Mouse (Mus musculus): ENCODE data around the gene Dgki. TPM values are rescaled to one million over a fixed set of nuclear protein-coding genes. Genes with fewer than 3 reads are reported as not detected.

Dgki gene
- 10 to 100 TPM; 60.3 to 63.2 TPM for total RNA-seq (2021)

- DNase-seq (ENCODE audit: extremely low spot score in 1 of 2, low spot score in 2 of 2) = peak; percentile 88
- intact Hi-C loops (cut with DNase I) = loop anchor here (5.0 kb wide), 2 partner anchors 57 to 202 kb away; no protein-coding TSS in a partner anchor
These were observed at the start of gene Dgki for GRCm38 (mm10) chr6:37299562-37300390. Gene Dgki, minus strand, starts transcription at chr6:37300184.

DNA sequence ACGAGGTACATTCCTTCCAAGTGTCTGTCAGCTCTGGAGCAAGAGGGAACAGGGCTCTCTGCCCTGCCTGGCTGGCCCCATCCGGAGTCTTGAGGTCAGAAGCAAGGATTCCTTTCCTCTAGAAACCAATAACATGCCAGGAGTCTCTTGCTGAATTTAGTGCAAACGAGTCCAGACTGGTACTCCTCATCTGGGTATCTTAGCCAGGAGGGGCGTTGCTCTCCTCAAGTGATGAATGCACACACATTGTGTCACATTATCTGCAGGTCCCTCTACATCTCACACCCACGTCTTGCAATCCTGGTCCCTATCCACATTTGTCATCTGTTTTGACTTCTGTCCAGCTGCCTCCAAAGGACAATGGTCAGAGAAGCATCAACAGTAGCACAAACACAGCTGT is 47.6 kb upstream of the Dgki start:
- DNase-seq (ENCODE audit: extremely low spot score in 1 of 2, low spot score in 2 of 2) = no peak
- intact Hi-C loops (cut with DNase I) = no loop called here

GRCm38 (mm10) chr6:37338055-37338454 is 38.1 kb upstream of the Dgki start:
- no peak for DNase-seq (ENCODE audit: extremely low spot score in 1 of 2, low spot score in 2 of 2)
- intact Hi-C loops (cut with DNase I) = no loop called here

DNA sequence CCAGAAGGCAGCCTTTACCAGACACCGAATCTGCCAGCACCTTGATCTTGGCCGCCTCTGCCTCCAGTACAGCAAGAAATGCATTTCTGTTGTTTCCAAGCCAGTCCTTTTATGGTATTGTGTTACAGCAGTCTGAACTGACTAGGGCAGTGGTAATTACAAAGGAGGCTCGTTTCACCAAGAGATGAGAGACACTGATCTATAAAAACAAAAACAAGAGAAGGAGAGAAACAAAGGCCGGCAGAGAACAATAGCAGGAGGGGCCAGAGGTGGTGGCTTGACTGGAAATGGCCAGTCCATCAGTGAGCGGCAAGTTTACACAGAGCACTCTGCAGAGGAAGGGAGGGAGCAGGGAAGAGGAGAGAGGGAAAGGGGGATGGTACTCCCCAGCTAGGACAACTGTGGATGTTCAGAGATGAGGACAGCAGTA is 36.9 kb upstream of the Dgki start:
- DNase-seq (ENCODE audit: extremely low spot score in 1 of 2, low spot score in 2 of 2) = no peak
- intact Hi-C loops (cut with DNase I) = no loop called here

- intact Hi-C loops (cut with DNase I) = no loop called here
These were observed 36.4 kb upstream of the Dgki start for GRCm38 (mm10) chr6:37336381-37336780.

DNA sequence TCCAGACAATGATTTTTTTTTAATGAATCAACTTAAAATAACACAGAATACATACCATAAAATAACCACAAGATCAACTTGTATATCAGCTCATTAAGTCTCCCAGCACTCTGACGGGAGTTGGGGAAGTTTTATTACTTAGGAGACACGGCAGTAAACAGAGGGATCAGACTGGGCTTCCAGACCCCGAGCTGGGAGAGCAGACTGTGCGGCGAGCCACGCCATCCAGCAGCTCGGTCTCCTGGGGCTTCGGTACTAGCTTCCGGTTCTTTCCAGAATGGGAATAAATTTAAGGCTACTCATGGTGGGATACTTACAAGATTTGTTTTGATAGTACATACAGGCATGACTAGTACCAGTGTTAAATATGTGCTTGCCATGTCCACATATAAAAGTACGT is 32.9 kb upstream of the Dgki start:
- intact Hi-C loops (cut with DNase I) = no loop called here
- no peak for DNase-seq (ENCODE audit: extremely low spot score in 1 of 2, low spot score in 2 of 2)

More at GRCm38 (mm10) chr6:37336381-37336780, 36.4 kb upstream of the Dgki start:
- no peak for DNase-seq (ENCODE audit: extremely low spot score in 1 of 2, low spot score in 2 of 2)

GRCm38 (mm10) chr6:37329901-37330864 is 30.2 kb upstream of the Dgki start:
- intact Hi-C loops (cut with DNase I) = no loop called here
- DNase-seq (ENCODE audit: extremely low spot score in 1 of 2, low spot score in 2 of 2) = peak in 1 of 2 experiments; percentile 58

DNA sequence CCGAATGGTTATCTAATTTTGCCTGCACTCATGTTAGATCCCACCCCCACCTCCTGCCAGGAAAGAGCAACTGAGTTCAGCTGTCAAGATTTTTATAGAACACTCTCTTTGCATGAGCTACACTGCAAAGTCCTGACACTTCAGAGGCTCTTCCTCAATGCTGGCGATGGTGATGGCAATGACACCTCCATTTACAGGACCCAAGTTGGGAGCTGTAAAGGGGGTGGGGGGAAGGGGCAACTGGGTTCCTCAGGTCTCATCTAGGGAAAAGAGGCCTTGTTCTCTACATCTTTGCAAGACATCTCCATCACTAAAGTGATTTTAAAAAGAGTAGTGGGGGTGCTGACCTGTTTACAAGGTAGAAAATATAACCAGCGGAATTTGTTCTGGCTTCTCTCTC is 29.4 kb upstream of the Dgki start:
- no peak for DNase-seq (ENCODE audit: extremely low spot score in 1 of 2, low spot score in 2 of 2)
- intact Hi-C loops (cut with DNase I) = no loop called here

GRCm38 (mm10) chr6:37328671-37329070 is 28.7 kb upstream of the Dgki start:
- no peak for DNase-seq (ENCODE audit: extremely low spot score in 1 of 2, low spot score in 2 of 2)
- intact Hi-C loops (cut with DNase I) = no loop called here

GRCm38 (mm10) chr6:37327519-37327918 is 27.5 kb upstream of the Dgki start:
- intact Hi-C loops (cut with DNase I) = no loop called here
- DNase-seq (ENCODE audit: extremely low spot score in 1 of 2, low spot score in 2 of 2) = no peak

DNA sequence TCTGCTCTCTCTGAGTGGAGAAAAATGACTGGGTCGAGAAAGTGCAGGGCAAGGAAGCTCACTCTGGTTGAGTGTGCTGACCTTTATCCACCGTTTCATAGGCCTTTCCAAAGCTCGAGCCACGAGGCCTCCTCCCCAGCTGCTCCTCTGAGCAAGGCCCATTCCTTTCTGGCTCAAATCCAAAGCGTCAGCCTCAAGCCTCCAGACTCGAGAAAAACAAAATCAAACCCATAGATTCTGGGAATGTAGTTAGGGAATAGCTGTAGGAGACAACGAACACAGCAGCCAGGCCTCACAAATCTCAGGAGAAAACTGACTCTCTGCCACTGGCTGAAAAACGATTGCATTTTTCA is 26.6 kb upstream of the Dgki start:
- DNase-seq (ENCODE audit: extremely low spot score in 1 of 2, low spot score in 2 of 2) = no peak

DNA sequence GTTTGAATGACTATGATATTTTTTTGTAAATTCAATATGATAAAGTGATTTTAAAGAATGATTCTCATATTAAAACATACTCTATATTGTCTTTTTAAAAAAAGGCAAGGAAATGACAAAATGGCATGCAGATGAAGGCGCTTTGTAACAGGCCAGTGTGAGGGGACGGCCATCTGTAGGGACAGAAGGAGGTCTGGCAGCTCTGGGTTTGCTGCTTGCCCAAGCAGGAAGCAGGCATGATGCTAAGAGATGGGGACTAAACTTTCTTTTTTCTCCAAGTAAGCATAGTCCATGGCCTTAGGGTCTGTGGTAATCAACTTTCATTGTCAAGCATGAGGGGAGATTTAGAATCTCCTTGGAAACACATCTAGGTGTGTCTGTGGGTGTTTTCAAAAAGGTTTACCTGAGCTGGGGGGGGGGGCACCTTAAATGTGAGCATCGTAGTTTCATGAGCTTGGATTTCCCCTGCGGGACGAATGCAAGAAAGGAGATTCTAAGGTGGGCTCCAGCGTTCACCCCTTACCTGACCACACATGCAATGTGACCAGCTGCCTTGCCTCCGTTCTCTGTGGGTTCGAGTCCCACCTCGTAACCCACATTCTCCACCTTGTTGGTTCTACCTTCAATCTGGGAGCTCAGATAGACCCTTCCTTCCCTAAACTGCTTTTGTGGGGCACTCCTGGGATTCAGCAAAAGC is 26.1 kb upstream of the Dgki start:
- DNase-seq (ENCODE audit: extremely low spot score in 1 of 2, low spot score in 2 of 2) = no peak
- intact Hi-C loops (cut with DNase I) = no loop called here

More for the DNA sequence above, 26.6 kb upstream of the Dgki start:
- intact Hi-C loops (cut with DNase I) = no loop called here

- no peak for DNase-seq (ENCODE audit: extremely low spot score in 1 of 2, low spot score in 2 of 2)
- intact Hi-C loops (cut with DNase I) = no loop called here
These were observed 25.1 kb upstream of the Dgki start for GRCm38 (mm10) chr6:37325076-37325475.

DNA sequence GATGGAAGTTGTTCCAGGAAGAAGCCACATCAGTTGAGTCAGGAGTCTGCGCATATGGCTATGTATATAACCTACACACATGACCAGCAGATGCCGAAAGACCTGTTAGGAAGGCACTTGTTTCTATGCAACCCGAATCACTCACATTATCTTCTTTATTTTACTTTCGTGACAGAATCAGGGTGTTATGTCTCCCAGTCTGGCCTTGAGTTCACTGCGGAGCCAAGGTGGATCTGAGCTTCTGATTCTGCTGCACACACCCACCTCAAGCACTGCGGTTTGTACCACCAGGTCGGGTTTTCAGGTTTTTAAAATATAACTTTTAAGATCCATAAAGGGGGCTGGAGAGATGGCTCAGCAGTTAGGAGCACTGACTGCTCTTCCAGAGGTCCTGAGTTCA is 22.7 kb upstream of the Dgki start:
- intact Hi-C loops (cut with DNase I) = no loop called here
- no peak for DNase-seq (ENCODE audit: extremely low spot score in 1 of 2, low spot score in 2 of 2)

- peak in 1 of 2 experiments; percentile 56 for DNase-seq (ENCODE audit: extremely low spot score in 1 of 2, low spot score in 2 of 2)
- intact Hi-C loops (cut with DNase I) = no loop called here
These were observed 22.1 kb upstream of the Dgki start for GRCm38 (mm10) chr6:37322088-37322487.

DNA sequence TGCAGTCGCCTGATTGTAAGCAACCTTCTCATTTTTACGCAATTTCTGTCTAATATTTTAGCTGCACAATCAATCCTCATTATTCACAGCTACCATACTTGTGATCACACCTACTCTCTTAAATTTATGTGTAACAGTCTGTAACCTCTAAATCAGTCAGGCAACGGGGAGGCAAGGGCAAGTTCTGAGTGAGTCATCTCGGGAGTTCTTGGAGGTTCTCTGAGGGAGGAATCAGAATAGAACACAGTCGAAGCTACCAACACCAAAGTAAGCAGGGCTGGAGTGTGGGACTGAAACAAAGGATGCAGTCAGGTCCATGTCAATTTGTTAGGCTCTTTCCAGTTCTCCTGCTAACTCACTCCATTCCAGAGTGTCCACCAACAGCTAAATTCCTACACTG is 17.9 kb upstream of the Dgki start:
- no peak for DNase-seq (ENCODE audit: extremely low spot score in 1 of 2, low spot score in 2 of 2)
- intact Hi-C loops (cut with DNase I) = no loop called here

DNA sequence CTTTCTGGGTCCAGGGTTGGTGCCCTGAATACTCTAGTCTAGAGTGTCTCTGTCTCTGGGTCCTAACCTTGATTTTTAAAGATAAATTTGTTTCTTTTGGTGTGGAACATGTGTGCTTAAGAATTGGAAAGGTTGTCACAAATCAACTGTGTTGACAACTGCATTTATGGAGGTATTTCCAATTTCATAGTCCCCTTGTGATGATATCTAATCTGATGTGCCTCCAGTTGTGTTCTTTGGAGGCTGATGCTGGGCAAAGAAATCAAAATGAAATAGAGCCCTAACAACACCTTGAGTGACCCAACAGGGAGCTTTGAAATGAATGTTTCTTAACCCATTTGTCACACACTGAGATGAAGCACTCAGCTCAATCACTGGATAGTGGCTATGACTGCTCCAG is 15.5 kb upstream of the Dgki start:
- DNase-seq (ENCODE audit: extremely low spot score in 1 of 2, low spot score in 2 of 2) = no peak
- intact Hi-C loops (cut with DNase I) = no loop called here

DNA sequence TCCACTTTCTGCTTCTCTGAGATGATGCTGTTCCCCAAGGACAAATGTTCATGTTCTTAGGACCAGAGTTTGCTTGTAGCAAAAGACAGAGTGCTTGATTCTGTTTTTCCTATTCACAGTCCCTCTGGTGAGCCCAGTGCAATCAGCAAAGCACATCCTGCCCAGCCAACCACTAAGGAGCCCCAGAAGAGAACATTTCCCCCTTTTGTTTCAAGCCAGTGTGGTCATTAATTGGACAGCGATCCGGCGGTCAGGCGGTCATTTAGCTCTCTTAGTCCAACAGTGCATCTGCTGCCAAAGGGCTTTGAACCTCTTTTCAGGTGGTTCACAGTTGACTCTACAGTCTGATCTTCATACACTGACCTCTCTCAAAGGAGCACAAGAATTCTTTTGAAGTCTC is 10.6 kb upstream of the Dgki start:
- no peak for DNase-seq (ENCODE audit: extremely low spot score in 1 of 2, low spot score in 2 of 2)
- intact Hi-C loops (cut with DNase I) = no loop called here

DNA sequence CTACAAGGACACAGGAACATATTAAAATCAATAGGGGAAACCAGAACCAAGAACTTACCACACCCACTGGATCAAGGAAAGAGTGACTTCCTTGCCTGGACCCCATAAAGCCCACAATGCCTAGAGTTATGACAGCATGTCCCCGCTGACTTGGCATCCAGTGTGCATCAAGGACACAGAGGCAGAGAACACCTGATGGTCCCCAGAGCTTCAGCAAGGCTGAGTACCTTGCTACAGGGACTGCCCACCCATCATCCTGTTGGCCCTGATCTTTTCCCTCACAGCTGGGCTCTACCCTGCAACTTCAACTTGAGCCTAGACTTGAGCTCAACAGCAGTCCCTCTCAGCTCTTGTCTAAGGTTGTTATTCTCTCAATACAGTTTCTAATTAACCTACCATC is 6.6 kb upstream of the Dgki start:
- DNase-seq (ENCODE audit: extremely low spot score in 1 of 2, low spot score in 2 of 2) = no peak
- intact Hi-C loops (cut with DNase I) = no loop called here
